Mouse (Mus musculus) MEL (cell line): ENCODE results near the gene AA467197. TPM values are rescaled to one million over a fixed set of nuclear protein-coding genes. Genes with fewer than 3 reads are reported as not detected.

Experiments used
- DNase-seq: peaks from one replicate; pipeline ENCODE4 v3.0.0; 2011; ENCODE audit warnings: low read depth, low spot score
- H3K27ac ChIP-seq: 2 replicates; pipeline ENCODE4 v1.5.1; 2012; ENCODE audit warnings: low read depth, mild to moderate bottlenecking, control low read depth, low read length, moderate library complexity; ENCODE audit not compliant: control insufficient read depth
- H3K27me3 ChIP-seq, 2 experiments: fragments of 150-350 bp in 1 of 2; sonication (generic) in 1 of 2; 2 replicates each; pipeline ENCODE4 v1.6.1; 2012; ENCODE audit warnings: low read length in 2 of 2, mild to moderate bottlenecking in 2 of 2, improper control_type of control experiment in 1 of 2, moderate library complexity in 1 of 2; ENCODE audit not compliant: insufficient read depth in 2 of 2, control insufficient read depth in 1 of 2
- H3K36me3 ChIP-seq, 2 experiments: 2 replicates each; pipeline ENCODE4 v1.6.1; 2012 to 2014; ENCODE audit warnings: low read length in 2 of 2, improper control_type of control experiment in 1 of 2, inconsistent platforms in 1 of 2, mild to moderate bottlenecking in 1 of 2; ENCODE audit not compliant: insufficient read depth in 2 of 2, control insufficient read depth in 1 of 2
- H3K4me1 ChIP-seq, 2 experiments: fragments of 150-350 bp in 1 of 2; sonication (generic) in 1 of 2; 2 replicates each; pipeline ENCODE4 v1.6.1; 2012; ENCODE audit warnings: low read length in 2 of 2, improper control_type of control experiment in 1 of 2, mild to moderate bottlenecking in 1 of 2; ENCODE audit not compliant: insufficient read depth in 2 of 2, control insufficient read depth in 1 of 2
- H3K4me3 ChIP-seq, 2 experiments: fragments of 150-350 bp in 1 of 2; sonication (generic) in 1 of 2; 2 replicates each; pipeline ENCODE4 v1.5.1; 2012; ENCODE audit warnings: low read depth in 2 of 2, low read length in 2 of 2, mild to moderate bottlenecking in 2 of 2, moderate library complexity in 2 of 2, control low read depth in 1 of 2, improper control_type of control experiment in 1 of 2; ENCODE audit not compliant: control insufficient read depth in 1 of 2, insufficient read depth in 1 of 2
- H3K79me2 ChIP-seq: 2 replicates; pipeline ENCODE4 v1.6.1; 2012; ENCODE audit warnings: mild to moderate bottlenecking, low read length, moderate library complexity; ENCODE audit not compliant: control insufficient read depth, poor library complexity, insufficient read depth
- H3K9ac ChIP-seq: 2 replicates; pipeline ENCODE4 v1.6.1; 2012; ENCODE audit warnings: low read depth, mild to moderate bottlenecking, control low read depth, low read length, moderate library complexity; ENCODE audit not compliant: control insufficient read depth, poor library complexity, severe bottlenecking
- H3K9me3 ChIP-seq: fragments of 150-350 bp; sonication (generic); replicated peaks from 2 replicates; pipeline ENCODE4 v1.6.1; 2012; ENCODE audit warnings: mild to moderate bottlenecking, low read length, improper control_type of control experiment, moderate library complexity; ENCODE audit not compliant: insufficient read depth
- CHD1 ChIP-seq: IDR thresholded peaks from 2 replicates; pipeline ENCODE4 v1.6.1; 2012; ENCODE audit warnings: low read depth, mild to moderate bottlenecking, inconsistent platforms, low read length, improper control_type of control experiment
- CTCF ChIP-seq, 3 experiments: IDR thresholded peaks in 2 of 3; conservative IDR thresholded peaks in 1 of 3; 2 replicates each; pipeline ENCODE4 v1.5.1; 2011 to 2012; ENCODE audit warnings: low read length in 3 of 3, low read depth in 2 of 3, mild to moderate bottlenecking in 2 of 3, improper control_type of control experiment in 1 of 3, inconsistent platforms in 1 of 3, mixed read lengths in 1 of 3, moderate library complexity in 1 of 3; ENCODE audit not compliant: control insufficient read depth in 1 of 3, insufficient read depth in 1 of 3, poor library complexity in 1 of 3, severe bottlenecking in 1 of 3
- EP300 ChIP-seq, 2 experiments: IDR thresholded peaks; 2 replicates each; pipeline ENCODE4 v1.6.1; 2011; ENCODE audit warnings: improper control_type of control experiment in 2 of 2, low read length in 2 of 2, low read depth in 1 of 2, mild to moderate bottlenecking in 1 of 2
- HCFC1 ChIP-seq: IDR thresholded peaks from 2 replicates; pipeline ENCODE4 v1.6.1; 2012; ENCODE audit warnings: low read depth, mild to moderate bottlenecking, inconsistent platforms, low read length, improper control_type of control experiment, moderate library complexity
- MAFK ChIP-seq: IDR thresholded peaks from 2 replicates; pipeline ENCODE4 v1.6.1; 2011; ENCODE audit warnings: low read depth, mild to moderate bottlenecking, low read length, improper control_type of control experiment, borderline replicate concordance
- MAX ChIP-seq: IDR thresholded peaks from 2 replicates; pipeline ENCODE4 v1.6.1; 2011; ENCODE audit warnings: low read length, improper control_type of control experiment
- MEF2A ChIP-seq: IDR thresholded peaks from 2 replicates; pipeline ENCODE4 v1.6.1; 2014; ENCODE audit warnings: low read depth, mild to moderate bottlenecking, inconsistent platforms, low read length, improper control_type of control experiment; ENCODE audit not compliant: poor library complexity, insufficient replicate concordance, severe bottlenecking; ENCODE audit errors: extremely low read depth
- MXI1 ChIP-seq: IDR thresholded peaks from 2 replicates; pipeline ENCODE4 v1.6.1; 2011; ENCODE audit warnings: mild to moderate bottlenecking, low read depth, low read length, improper control_type of control experiment
- NELFE ChIP-seq: IDR thresholded peaks from 2 replicates; pipeline ENCODE4 v1.6.1; 2011; ENCODE audit warnings: low read depth, low read length, improper control_type of control experiment
- POLR2AphosphoS5 ChIP-seq: IDR thresholded peaks from 2 replicates; pipeline ENCODE4 v1.6.1; 2012; ENCODE audit warnings: low read depth, borderline replicate concordance, mild to moderate bottlenecking, inconsistent platforms, low read length, moderate library complexity, mixed read lengths
- RCOR1 ChIP-seq: IDR thresholded peaks from 2 replicates; pipeline ENCODE4 v1.6.1; 2012; ENCODE audit warnings: low read depth, mild to moderate bottlenecking, inconsistent platforms, low read length, improper control_type of control experiment
- SIN3A ChIP-seq: IDR thresholded peaks from 2 replicates; pipeline ENCODE4 v1.6.1; 2012; ENCODE audit warnings: low read length, improper control_type of control experiment, inconsistent platforms
- TAL1 ChIP-seq: IDR thresholded peaks from 2 replicates; pipeline ENCODE4 v1.6.1; 2012; ENCODE audit warnings: mild to moderate bottlenecking, inconsistent platforms, low read length, moderate library complexity, mixed read lengths
- TBP ChIP-seq: IDR thresholded peaks from 2 replicates; pipeline ENCODE4 v1.8.0; 2011; ENCODE audit warnings: low read depth, low read length, improper control_type of control experiment
- UBTF ChIP-seq: IDR thresholded peaks from 2 replicates; pipeline ENCODE4 v1.6.1; 2012; ENCODE audit warnings: low read depth, mild to moderate bottlenecking, inconsistent platforms, low read length, improper control_type of control experiment, moderate library complexity, borderline replicate concordance; ENCODE audit not compliant: insufficient read depth
- USF1 ChIP-seq: IDR thresholded peaks from 2 replicates; pipeline ENCODE4 v1.6.1; 2014; ENCODE audit warnings: low read depth, mild to moderate bottlenecking, inconsistent platforms, low read length, improper control_type of control experiment, moderate library complexity
- ZC3H11A ChIP-seq: IDR thresholded peaks from 2 replicates; pipeline ENCODE4 v1.6.1; 2012; ENCODE audit warnings: low read depth, mild to moderate bottlenecking, inconsistent platforms, low read length, improper control_type of control experiment
- ZKSCAN1 ChIP-seq: IDR thresholded peaks from 2 replicates; pipeline ENCODE4 v1.6.1; 2012; ENCODE audit warnings: low read depth, mild to moderate bottlenecking, inconsistent platforms, low read length, improper control_type of control experiment, moderate library complexity
- ZMIZ1 ChIP-seq: IDR thresholded peaks from 2 replicates; pipeline ENCODE4 v1.6.1; 2012; ENCODE audit warnings: low read depth, mild to moderate bottlenecking, inconsistent platforms, low read length, improper control_type of control experiment, moderate library complexity
- ZNF384 ChIP-seq: IDR thresholded peaks from 2 replicates; pipeline ENCODE4 v1.6.1; 2012; ENCODE audit warnings: low read depth, mild to moderate bottlenecking, inconsistent platforms, low read length, improper control_type of control experiment
- polyA plus RNA-seq, 2 experiments: library from polyadenylated mRNA; stranded (reverse) in 1 of 2; unstranded in 1 of 2; fragments of >175 nt in 1 of 2; fragments of >200 nt in 1 of 2; gene quantifications; 2 replicates each; pipeline versions ENCODE4 v1.2.1 to v1.2.4; 2012; ENCODE audit warnings: low replicate concordance in 2 of 2, low read depth in 1 of 2; ENCODE audit not compliant: insufficient read length in 2 of 2, insufficient read depth in 1 of 2, missing spikeins in 1 of 2
- total RNA-seq: library from RNA; depleted of rRNA; stranded (reverse); fragments of 300-350 nt; gene quantifications from 2 replicates; pipeline ENCODE4 v1.2.3, GENCODE M21; 2012

The AA467197 gene
- total and polyA plus RNA-seq, 3 experiments, result not detected

DNA sequence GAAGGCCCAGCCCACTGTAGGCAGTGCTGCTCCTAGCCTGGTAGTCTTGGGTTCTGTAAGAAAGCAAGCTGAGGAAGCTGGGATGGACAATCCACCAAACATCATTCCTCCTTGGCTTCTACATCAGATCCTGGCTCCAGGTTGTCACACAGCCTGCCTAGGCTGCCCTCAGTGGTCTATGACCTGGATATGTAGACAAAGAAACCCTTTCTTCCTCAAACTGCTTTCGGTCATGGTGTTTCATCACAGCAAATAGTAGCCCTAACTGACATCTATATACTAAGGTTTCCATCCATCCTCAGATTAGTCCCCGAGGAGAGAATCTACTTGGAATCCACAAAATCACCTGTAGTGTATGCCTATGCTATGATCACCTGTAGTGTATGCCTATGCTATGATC, 38.3 kb downstream of the AA467197 start:
- H3K27me3 ChIP-seq, result no peaks in the 10 kb centered on the region
- H3K27ac ChIP-seq, result no peak overlapping the region
- no peak overlapping the region for H3K9ac ChIP-seq
- no peak for DNase-seq
- no peak overlapping the region for H3K4me3 ChIP-seq
- no peaks in the 10 kb centered on the region for H3K9me3 ChIP-seq
- no peaks in the 10 kb centered on the region for H3K4me1 ChIP-seq
- no peak for TF ChIP-seq ZKSCAN1
- TF ChIP-seq, all 39 proteins: peak for 0
- Histone ChIP-seq H3K36me3 (no peaks in the 10 kb centered on the region), H3K79me2 (no peaks in the 10 kb centered on the region)

- Histone ChIP-seq H3K4me3 (no peak overlapping the region), H3K9me3 (no peaks in the 10 kb centered on the region), H3K9ac (no peak overlapping the region), H3K36me3 (no peaks in the 10 kb centered on the region)
- TF ChIP-seq USF1, result no peak
- no peak for TF ChIP-seq EP300 (IDR thresholded peaks at IDR 0.05; ENCODE audit: low read depth in 1 of 2, low read length in 2 of 2)
- TF ChIP-seq NELFE, result no peak
- no peak for TF ChIP-seq ZC3H11A
- no peak for TF ChIP-seq POLR2AphosphoS5
- TF ChIP-seq UBTF, result no peak
- no peak for TF ChIP-seq CTCF (IDR thresholded peaks at IDR 0.05 in 2 of 3, conservative IDR thresholded peaks at IDR 0.05 in 1 of 3; ENCODE audit: control insufficient read depth in 1 of 3, insufficient read depth in 1 of 3, low read depth in 2 of 3, low read length in 3 of 3, poor library complexity in 1 of 3, severe bottlenecking in 1 of 3)
- TF ChIP-seq TAL1, result no peak
- no peak for TF ChIP-seq TBP
- no peak for TF ChIP-seq MAX
- no peak for TF ChIP-seq ZNF384
- no peak for TF ChIP-seq MXI1
- no peak for TF ChIP-seq RCOR1
- TF ChIP-seq ZMIZ1, result no peak
- TF ChIP-seq CHD1, result no peak
- no peak for TF ChIP-seq SIN3A
- TF ChIP-seq MAFK, result no peak
- no peak for TF ChIP-seq HCFC1
- TF ChIP-seq MEF2A, result no peak
- TF ChIP-seq, all 39 proteins: peak for 0
- Histone ChIP-seq H3K27ac (no peak overlapping the region), H3K79me2 (no peaks in the 10 kb centered on the region), H3K4me1 (no peaks in the 10 kb centered on the region), H3K27me3 (no peaks in the 10 kb centered on the region)
- peak; percentile 24 for DNase-seq
These were observed 44.8 kb downstream of the AA467197 start for GRCm38 (mm10) chr2:122681379-122682137.
